Mouse (Mus musculus) liver, embryonic 15.5 days (tissue): Measurements from ENCODE around the gene Fam83f. TPM values are rescaled to one million over a fixed set of nuclear protein-coding genes. Genes with fewer than 3 reads are reported as not detected.

ENCODE experiments used
- ATAC-seq: fragments of 200-750 bp; cut with Nextera tagmentation; 2 replicates; pipeline ENCODE4 v1.8.0; 2017; ENCODE audit warnings: moderate number of reproducible peaks, mild to moderate bottlenecking, moderate library complexity; ENCODE audit not compliant: insufficient read depth
- H3K27ac ChIP-seq: fragments of 300-500 bp; sonication (generic); replicated peaks from 2 replicates; pipeline ENCODE4 v1.5.1; 2015; ENCODE audit warnings: mild to moderate bottlenecking, inconsistent platforms
- H3K27me3 ChIP-seq: fragments of 300-500 bp; sonication (generic); 2 replicates; pipeline ENCODE4 v1.6.1; 2015; ENCODE audit warnings: mild to moderate bottlenecking, inconsistent platforms
- H3K36me3 ChIP-seq: fragments of 300-500 bp; sonication (generic); replicated peaks from 2 replicates; pipeline ENCODE4 v1.6.1; 2015; ENCODE audit warnings: moderate library complexity, mild to moderate bottlenecking, inconsistent platforms
- H3K4me1 ChIP-seq: fragments of 300-500 bp; sonication (generic); replicated peaks from 2 replicates; pipeline ENCODE4 v1.6.1; 2015; ENCODE audit warnings: inconsistent platforms
- H3K4me2 ChIP-seq: fragments of 300-500 bp; sonication (generic); 2 replicates; pipeline ENCODE4 v1.6.1; 2015; ENCODE audit warnings: moderate library complexity, mild to moderate bottlenecking, inconsistent platforms
- H3K4me3 ChIP-seq: fragments of 300-500 bp; sonication (generic); replicated peaks from 2 replicates; pipeline ENCODE4 v1.5.1; 2015; ENCODE audit warnings: mild to moderate bottlenecking, inconsistent platforms
- H3K9ac ChIP-seq: fragments of 300-500 bp; sonication (generic); 2 replicates; pipeline ENCODE4 v1.6.1; 2015; ENCODE audit warnings: moderate library complexity, mild to moderate bottlenecking, inconsistent platforms
- H3K9me3 ChIP-seq: fragments of 300-500 bp; sonication (generic); replicated peaks from 2 replicates; pipeline ENCODE4 v1.6.1; 2016; ENCODE audit warnings: inconsistent platforms
- WGBS: fragments of 180-500 bp; shearing (Covaris S2); methylation state at CpG from one replicate; pipeline ENCODE4 v1.1.7; 2015; ENCODE audit warnings: mixed read lengths; ENCODE audit not compliant: insufficient replicate concordance; 5-methylcytosine and 5-hydroxymethylcytosine counted together
- polyA plus RNA-seq: library from polyadenylated mRNA; unstranded; fragments of >200 nt; fragmentation: Nextera tagmentation; extraction: Ambion mirVana; gene quantifications from 2 replicates; pipeline ENCODE4 v1.2.1, GENCODE M21; 2015

Gene Fam83f
- polyA plus RNA-seq: 3.7 and 5.0 TPM in 2 replicates

DNA sequence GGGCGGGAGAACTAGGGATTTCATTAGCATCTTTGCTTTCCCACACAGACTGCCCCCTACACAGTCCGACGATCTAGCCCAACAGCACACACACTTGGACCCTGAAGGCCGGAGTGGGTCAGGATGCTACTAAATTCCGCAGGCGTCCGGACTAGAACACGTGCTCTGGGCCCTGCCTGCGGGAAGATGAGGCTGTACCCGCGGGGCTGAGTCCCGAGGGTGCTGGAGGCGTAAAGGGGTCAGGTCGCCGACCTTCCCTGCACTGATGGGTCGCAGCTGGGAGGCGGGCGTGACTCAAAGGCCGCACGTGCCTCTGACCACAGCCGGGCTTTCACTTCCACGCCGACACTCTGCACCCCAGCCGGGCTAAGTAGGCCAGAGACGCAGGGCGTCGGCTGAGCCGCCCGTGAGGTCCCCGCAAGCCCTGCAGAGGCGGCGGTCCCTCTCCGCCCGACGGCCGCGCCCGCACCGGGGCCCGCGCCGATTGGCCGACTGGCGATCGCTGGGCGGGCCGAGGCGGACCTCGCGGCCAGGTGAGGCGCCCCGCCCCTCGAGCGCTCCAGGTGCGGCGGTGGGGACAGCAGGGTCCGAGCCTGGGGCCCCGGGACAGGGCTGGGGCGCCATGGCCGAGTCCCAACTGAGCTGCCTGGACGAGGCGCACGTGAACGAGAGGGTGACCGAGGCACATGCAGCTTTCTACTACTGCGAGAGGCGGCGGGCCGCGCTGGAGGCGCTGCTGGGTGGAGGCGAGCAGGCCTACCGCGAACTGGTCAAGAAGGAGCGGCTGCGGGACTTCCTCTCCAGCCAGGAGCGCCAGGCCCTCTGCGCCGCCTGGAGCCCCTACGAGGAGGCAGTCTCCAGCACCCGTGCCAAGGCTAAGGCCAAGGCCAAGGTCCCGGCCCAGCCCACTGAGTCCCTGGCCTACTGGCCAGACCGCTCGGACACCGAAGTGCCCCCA is at the start of gene Fam83f:
Gene Fam83f, plus strand, starts transcription at position 553 of the 958 bp plus-strand sequence.
- no peaks in the 10 kb centered on the region for H3K9me3 ChIP-seq
- peaks cover 23% of the 10 kb centered on the region for H3K4me1 ChIP-seq
- peak within 1 kb of the TSS; percentile 46 for H3K4me3 ChIP-seq
- 9% methylated on average over 85 of the region's 85 CpGs for WGBS
- H3K27me3 ChIP-seq: peaks cover 64% of the 10 kb centered on the region
- H3K36me3 ChIP-seq: no peaks in the 10 kb centered on the region
- peak; percentile 42 for ATAC-seq
- H3K9ac ChIP-seq: no peak within 1 kb of the TSS; the same call in 1 of the 2 replicates
- H3K27ac ChIP-seq: no peak within 1 kb of the TSS
- H3K4me2 ChIP-seq: peak within 1 kb of the TSS; percentile 65

- ATAC-seq: peak; percentile 99
- peak overlapping the region; percentile 64 for H3K9ac ChIP-seq
- H3K27me3 ChIP-seq: 0 out of 2 replicates have a peak, but pooled peaks cover 3% of the 10 kb centered on the region
- WGBS: 19% methylated on average over 8 of the region's 8 CpGs
- H3K4me1 ChIP-seq: peaks cover 80% of the 10 kb centered on the region
- H3K4me2 ChIP-seq: peak overlapping the region; percentile 67
- no peaks in the 10 kb centered on the region for H3K9me3 ChIP-seq
- peak overlapping the region; percentile 95 for H3K27ac ChIP-seq
- no peaks in the 10 kb centered on the region for H3K36me3 ChIP-seq
- peak overlapping the region; percentile 56 for H3K4me3 ChIP-seq
Measured at GRCm38 (mm10) chr15:80623171-80623837, 48.3 kb upstream of the Fam83f start.

DNA sequence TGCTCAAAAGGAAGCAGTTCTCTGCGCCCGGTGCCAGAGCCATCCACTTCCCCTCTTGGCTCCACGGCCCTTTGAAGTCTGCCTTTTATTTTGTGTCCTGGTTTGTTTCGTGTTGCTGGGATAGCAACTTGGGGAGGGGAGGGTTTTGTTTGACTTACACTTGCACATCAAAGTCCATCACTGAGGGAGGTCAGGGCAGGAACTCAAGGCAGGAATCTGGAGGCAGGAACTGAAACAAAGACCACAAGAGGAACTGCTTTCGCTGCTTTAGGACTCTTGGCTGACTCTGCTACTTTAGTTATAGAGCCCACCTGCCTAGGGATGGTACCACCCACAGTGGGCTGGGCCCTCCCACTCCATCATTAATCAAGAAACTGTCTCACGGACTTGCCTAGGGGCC is 45.2 kb upstream of the Fam83f start:
- no peak overlapping the region for H3K9ac ChIP-seq
- 0 out of 2 replicates have a peak overlapping the region, but pooled peaks have one; percentile 5 for H3K4me3 ChIP-seq
- H3K4me2 ChIP-seq: peak overlapping the region; percentile 39
- H3K27me3 ChIP-seq: peaks cover 31% of the 10 kb centered on the region
- peaks cover 63% of the 10 kb centered on the region for H3K4me1 ChIP-seq
- 47% methylated on average over 6 of the region's 6 CpGs for WGBS
- H3K36me3 ChIP-seq: no peaks in the 10 kb centered on the region
- H3K27ac ChIP-seq: peak overlapping the region; percentile 52
- ATAC-seq: no peak
- no peaks in the 10 kb centered on the region for H3K9me3 ChIP-seq

DNA sequence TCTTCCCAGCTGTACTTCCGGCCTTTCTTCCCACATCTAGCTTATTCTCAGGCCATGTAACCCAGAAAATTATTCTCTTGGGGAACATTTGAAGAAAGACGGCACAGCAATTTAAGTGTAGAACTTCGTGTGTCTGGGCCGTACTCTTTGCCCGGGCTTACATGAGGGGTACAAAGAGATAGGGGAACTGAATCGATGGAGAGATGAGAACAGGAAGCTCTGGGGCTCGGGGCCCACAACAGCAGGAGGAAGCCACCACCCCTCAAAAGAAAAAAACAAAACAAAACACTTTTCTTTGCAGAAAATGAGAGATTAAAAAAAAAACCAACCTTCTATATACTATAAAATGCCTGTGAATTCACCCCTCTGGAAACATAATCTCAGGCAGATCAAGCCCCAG is 41.5 kb upstream of the Fam83f start:
- no peaks in the 10 kb centered on the region for H3K36me3 ChIP-seq
- no peak overlapping the region for H3K4me3 ChIP-seq
- H3K9ac ChIP-seq: no peak overlapping the region
- no peak for ATAC-seq
- 27% methylated on average over 7 of the region's 7 CpGs for WGBS
- no peaks in the 10 kb centered on the region for H3K9me3 ChIP-seq
- no peak overlapping the region for H3K27ac ChIP-seq
- peaks cover 62% of the 10 kb centered on the region for H3K27me3 ChIP-seq
- H3K4me2 ChIP-seq: no peak overlapping the region
- peaks cover 35% of the 10 kb centered on the region for H3K4me1 ChIP-seq

- no peak overlapping the region for H3K4me2 ChIP-seq
- H3K4me3 ChIP-seq: no peak overlapping the region
- no peak for ATAC-seq
- H3K4me1 ChIP-seq: peaks cover 31% of the 10 kb centered on the region
- 51% methylated on average over 14 of the region's 14 CpGs for WGBS
- H3K9me3 ChIP-seq: no peaks in the 10 kb centered on the region
- H3K27ac ChIP-seq: no peak overlapping the region
- H3K9ac ChIP-seq: no peak overlapping the region
- no peaks in the 10 kb centered on the region for H3K36me3 ChIP-seq
- H3K27me3 ChIP-seq: peaks cover 66% of the 10 kb centered on the region
Measured at GRCm38 (mm10) chr15:80630711-80631110, 40.9 kb upstream of the Fam83f start.

DNA sequence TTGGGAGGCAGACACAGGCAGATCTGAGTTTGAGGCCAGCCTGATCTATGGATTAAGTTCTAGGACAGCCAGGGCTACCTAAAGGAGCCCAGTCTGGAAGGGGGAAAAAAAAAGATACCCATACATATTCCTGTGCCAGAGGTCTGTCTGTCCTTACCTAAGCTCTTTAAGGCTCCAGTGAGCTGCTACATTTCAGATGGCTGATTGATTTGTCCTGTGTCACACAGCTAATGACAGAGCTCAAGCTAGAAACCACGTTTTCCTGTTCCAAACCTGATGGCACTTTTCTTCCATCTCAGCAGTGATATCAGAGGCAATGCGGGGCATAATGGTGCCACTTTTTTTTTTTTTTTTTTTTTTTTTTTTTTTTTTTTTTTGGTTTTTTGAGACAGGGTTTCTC is 40.3 kb upstream of the Fam83f start:
- Histone ChIP-seq H3K4me3 (no peak overlapping the region), H3K27me3 (peaks cover 72% of the 10 kb centered on the region), H3K9ac (no peak overlapping the region), H3K4me2 (no peak overlapping the region), H3K9me3 (no peaks in the 10 kb centered on the region), H3K4me1 (peaks cover 27% of the 10 kb centered on the region), H3K27ac (no peak overlapping the region), H3K36me3 (no peaks in the 10 kb centered on the region)
- 29% methylated on average over 2 of the region's 2 CpGs for WGBS
- no peak for ATAC-seq

- peaks cover 78% of the 10 kb centered on the region for H3K27me3 ChIP-seq
- no peak overlapping the region for H3K9ac ChIP-seq
- H3K27ac ChIP-seq: no peak overlapping the region
- H3K36me3 ChIP-seq: no peaks in the 10 kb centered on the region
- H3K4me2 ChIP-seq: no peak overlapping the region
- H3K4me3 ChIP-seq: no peak overlapping the region
- H3K4me1 ChIP-seq: peaks cover 17% of the 10 kb centered on the region
- no peaks in the 10 kb centered on the region for H3K9me3 ChIP-seq
- 76% methylated on average over 13 of the region's 13 CpGs for WGBS
- no peak for ATAC-seq
Measured at GRCm38 (mm10) chr15:80632280-80632893, 39.3 kb upstream of the Fam83f start.

GRCm38 (mm10) chr15:80634391-80635193 is 37.1 kb upstream of the Fam83f start:
- Histone ChIP-seq H3K9me3 (no peaks in the 10 kb centered on the region), H3K4me1 (peaks cover 24% of the 10 kb centered on the region), H3K27me3 (peaks cover 74% of the 10 kb centered on the region), H3K4me3 (no peak overlapping the region), H3K27ac (no peak overlapping the region), H3K9ac (no peak overlapping the region), H3K36me3 (no peaks in the 10 kb centered on the region; the same call in 1 of the 2 replicates), H3K4me2 (no peak overlapping the region)
- WGBS: 31% methylated on average over 11 of the region's 11 CpGs
- ATAC-seq: no peak

- no peak overlapping the region for H3K9ac ChIP-seq
- H3K27me3 ChIP-seq: peaks cover 54% of the 10 kb centered on the region
- ATAC-seq: no peak
- H3K9me3 ChIP-seq: no peaks in the 10 kb centered on the region
- no peaks in the 10 kb centered on the region; the same call in 1 of the 2 replicates for H3K36me3 ChIP-seq
- H3K27ac ChIP-seq: no peak overlapping the region
- H3K4me1 ChIP-seq: peaks cover 15% of the 10 kb centered on the region
- no peak overlapping the region for H3K4me3 ChIP-seq
- H3K4me2 ChIP-seq: no peak overlapping the region
- 51% methylated on average over 13 of the region's 13 CpGs for WGBS
Measured at GRCm38 (mm10) chr15:80636757-80637372, 34.8 kb upstream of the Fam83f start.

DNA sequence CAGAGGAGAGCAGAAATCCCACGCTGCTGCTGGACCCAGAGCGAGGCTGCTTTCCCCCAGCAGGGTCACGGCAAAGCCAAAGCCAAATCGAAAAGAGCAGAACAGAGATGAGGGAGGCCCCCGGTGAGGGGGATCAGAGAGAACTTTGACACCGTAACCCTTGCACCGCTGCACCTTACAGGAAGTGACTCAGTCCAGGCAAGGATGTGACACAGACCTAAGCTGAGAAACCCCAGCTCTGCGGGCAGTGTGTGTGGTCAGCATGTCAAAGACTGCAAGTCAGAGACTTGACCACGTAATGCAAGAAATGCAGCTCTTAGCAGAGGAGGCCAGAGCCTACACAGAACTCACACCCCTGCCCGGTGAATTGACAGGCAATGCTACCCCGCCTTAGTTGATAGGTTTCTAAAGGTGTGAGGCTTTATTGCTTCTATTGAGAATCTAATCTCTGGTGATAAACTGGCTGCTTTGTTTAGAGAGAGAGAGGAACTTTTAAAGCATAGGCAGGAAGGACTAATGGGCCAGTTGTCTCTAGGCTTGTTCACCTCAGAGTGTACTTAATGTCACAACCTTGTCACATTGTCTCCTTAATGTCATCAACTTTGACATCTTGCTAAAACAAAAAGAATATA is 32.5 kb upstream of the Fam83f start:
- no peak overlapping the region for H3K27ac ChIP-seq
- H3K27me3 ChIP-seq: peaks cover 33% of the 10 kb centered on the region

More for the DNA sequence above, 32.5 kb upstream of the Fam83f start:
- H3K36me3 ChIP-seq: no peaks in the 10 kb centered on the region; the same call in 1 of the 2 replicates
- ATAC-seq: no peak
- peaks cover 19% of the 10 kb centered on the region for H3K4me1 ChIP-seq
- no peak overlapping the region; the same call in 1 of the 2 replicates for H3K4me2 ChIP-seq
- no peak overlapping the region for H3K4me3 ChIP-seq
- WGBS: 22% methylated on average over 11 of the region's 11 CpGs
- no peak overlapping the region for H3K9ac ChIP-seq
- H3K9me3 ChIP-seq: no peaks in the 10 kb centered on the region
